ENCODE assay signal across 7 mouse cellular contexts in genomic region chr10:93897043-93897646, GRCm38 (mm10). TPM values are rescaled to one million over a fixed set of nuclear protein-coding genes. Genes with fewer than 3 reads are reported as not detected.
DNase-seq lines count a peak whose midpoint lies in the region; ATAC-seq lines count a peak whose summit lies in the region.

Gene Metap2 (minus strand): TSS chr10:93897093.

- H3K9ac ChIP-seq in limb, embryonic 15.5 days, result no peak within 1 kb of the TSS
- H3K9ac ChIP-seq in stomach, embryonic 16.5 days (ENCODE audit: low read length), result no peak within 1 kb of the TSS

- H3K4me1 ChIP-seq in forebrain, embryonic 10.5 days, result no peaks in the 10 kb centered on the region
- no peaks in the 10 kb centered on the region for H3K4me1 ChIP-seq in limb, embryonic 15.5 days
- no peaks in the 10 kb centered on the region for H3K4me1 ChIP-seq in stomach, embryonic 16.5 days (ENCODE audit: control insufficient read depth, insufficient read depth, low read length)

- H3K27me3 ChIP-seq in forebrain, embryonic 10.5 days (ENCODE audit: poor library complexity, severe bottlenecking), result no peaks in the 10 kb centered on the region
- no peaks in the 10 kb centered on the region for H3K27me3 ChIP-seq in limb, embryonic 15.5 days
- no peaks in the 10 kb centered on the region for H3K27me3 ChIP-seq in stomach, embryonic 16.5 days (ENCODE audit: control insufficient read depth, insufficient read depth, low read length)

- no peak within 1 kb of the TSS for H3K4me3 ChIP-seq in forebrain, embryonic 10.5 days
- no peak within 1 kb of the TSS for H3K4me3 ChIP-seq in limb, embryonic 15.5 days
- no peak within 1 kb of the TSS for H3K4me3 ChIP-seq in stomach, embryonic 16.5 days (replicated peaks; ENCODE audit: low read length)

- H3K4me2 ChIP-seq in limb, embryonic 15.5 days, result no peak within 1 kb of the TSS
- no peak within 1 kb of the TSS for H3K4me2 ChIP-seq in stomach, embryonic 16.5 days (ENCODE audit: low read depth, low read length)

- DNase-seq in urinary bladder, adult 2 months (ENCODE audit: low spot score), result no peak
- no peak for DNase-seq in urinary bladder, postnatal 4 days (ENCODE audit: low spot score in 2 of 2)
- no peak for DNase-seq in forebrain, embryonic 10.5 days (ENCODE audit: extremely low spot score, low spot score)
- no peak for DNase-seq in heart, postnatal 4 days
- no peak for DNase-seq in thymus, postnatal 14 days

- no peaks in the 10 kb centered on the region for H3K9me3 ChIP-seq in forebrain, embryonic 10.5 days
- no peaks in the 10 kb centered on the region for H3K9me3 ChIP-seq in limb, embryonic 15.5 days
- H3K9me3 ChIP-seq in stomach, embryonic 16.5 days (replicated peaks; ENCODE audit: control insufficient read depth, low read length), result no peaks in the 10 kb centered on the region

- no peak for ATAC-seq in limb, embryonic 15.5 days (ENCODE audit: insufficient number of reproducible peaks, low FRiP score, low TSS enrichment, low read depth)
- ATAC-seq in stomach, embryonic 16.5 days (ENCODE audit: insufficient read depth, low FRiP score), result no peak

- no peak within 1 kb of the TSS for H3K27ac ChIP-seq in forebrain, embryonic 10.5 days
- no peak within 1 kb of the TSS for H3K27ac ChIP-seq in limb, embryonic 15.5 days
- H3K27ac ChIP-seq in stomach, embryonic 16.5 days (ENCODE audit: low read length), result no peak within 1 kb of the TSS

- WGBS in forebrain, embryonic 10.5 days, result 73% methylated on average over 7 of the region's 7 CpGs
- 63% methylated on average over 7 of the region's 7 CpGs for WGBS in limb, embryonic 15.5 days
- WGBS in stomach, embryonic 16.5 days, result 66% methylated on average over 7 of the region's 7 CpGs

- H3K36me3 ChIP-seq in forebrain, embryonic 10.5 days (replicated peaks), result no peaks in the 10 kb centered on the region
- H3K36me3 ChIP-seq in limb, embryonic 15.5 days, result no peaks in the 10 kb centered on the region
- no peaks in the 10 kb centered on the region for H3K36me3 ChIP-seq in stomach, embryonic 16.5 days (ENCODE audit: control insufficient read depth, insufficient read depth, low read length)

RNA-seq across cellular contexts. Expression of gene Metap2, which starts in this region (rescaled TPM):
- polyA plus RNA-seq in urinary bladder, adult 2 months (2012; rRNA removed), result 95.5 and 124 TPM in 2 replicates
- 235 and 247 TPM in 2 replicates for polyA plus RNA-seq in forebrain, embryonic 10.5 days (2016; fragmentation: Nextera tagmentation; extraction: Ambion mirVana)
- 100 to 1,000 TPM; 179 to 184 TPM for total RNA-seq in heart, postnatal 4 days (2021)
- 180 and 183 TPM in 2 replicates for polyA plus RNA-seq in limb, embryonic 15.5 days (2015; fragmentation: Nextera tagmentation; extraction: Ambion mirVana)
- 191 TPM in 2 replicates for polyA plus RNA-seq in stomach, embryonic 16.5 days (2015; fragmentation: Nextera tagmentation; extraction: Ambion mirVana)
